Mouse (Mus musculus) MEL (cell line): Measurements from ENCODE around the gene Itga5. TPM values are rescaled to one million over a fixed set of nuclear protein-coding genes. Genes with fewer than 3 reads are reported as not detected.

ENCODE experiments used
- DNase-seq: peaks from one replicate; pipeline ENCODE4 v3.0.0; 2011; ENCODE audit warnings: low read depth, low spot score
- H3K27ac ChIP-seq: 2 replicates; pipeline ENCODE4 v1.5.1; 2012; ENCODE audit warnings: low read depth, mild to moderate bottlenecking, control low read depth, low read length, moderate library complexity; ENCODE audit not compliant: control insufficient read depth
- H3K27me3 ChIP-seq, 2 experiments: fragments of 150-350 bp in 1 of 2; sonication (generic) in 1 of 2; 2 replicates each; pipeline ENCODE4 v1.6.1; 2012; ENCODE audit warnings: low read length in 2 of 2, mild to moderate bottlenecking in 2 of 2, improper control_type of control experiment in 1 of 2, moderate library complexity in 1 of 2; ENCODE audit not compliant: insufficient read depth in 2 of 2, control insufficient read depth in 1 of 2
- H3K36me3 ChIP-seq, 2 experiments: 2 replicates each; pipeline ENCODE4 v1.6.1; 2012 to 2014; ENCODE audit warnings: low read length in 2 of 2, improper control_type of control experiment in 1 of 2, inconsistent platforms in 1 of 2, mild to moderate bottlenecking in 1 of 2; ENCODE audit not compliant: insufficient read depth in 2 of 2, control insufficient read depth in 1 of 2
- H3K4me1 ChIP-seq, 2 experiments: fragments of 150-350 bp in 1 of 2; sonication (generic) in 1 of 2; 2 replicates each; pipeline ENCODE4 v1.6.1; 2012; ENCODE audit warnings: low read length in 2 of 2, improper control_type of control experiment in 1 of 2, mild to moderate bottlenecking in 1 of 2; ENCODE audit not compliant: insufficient read depth in 2 of 2, control insufficient read depth in 1 of 2
- H3K4me3 ChIP-seq, 2 experiments: fragments of 150-350 bp in 1 of 2; sonication (generic) in 1 of 2; 2 replicates each; pipeline ENCODE4 v1.5.1; 2012; ENCODE audit warnings: low read depth in 2 of 2, low read length in 2 of 2, mild to moderate bottlenecking in 2 of 2, moderate library complexity in 2 of 2, control low read depth in 1 of 2, improper control_type of control experiment in 1 of 2; ENCODE audit not compliant: control insufficient read depth in 1 of 2, insufficient read depth in 1 of 2
- H3K79me2 ChIP-seq: 2 replicates; pipeline ENCODE4 v1.6.1; 2012; ENCODE audit warnings: mild to moderate bottlenecking, low read length, moderate library complexity; ENCODE audit not compliant: control insufficient read depth, poor library complexity, insufficient read depth
- H3K9ac ChIP-seq: 2 replicates; pipeline ENCODE4 v1.6.1; 2012; ENCODE audit warnings: low read depth, mild to moderate bottlenecking, control low read depth, low read length, moderate library complexity; ENCODE audit not compliant: control insufficient read depth, poor library complexity, severe bottlenecking
- H3K9me3 ChIP-seq: fragments of 150-350 bp; sonication (generic); replicated peaks from 2 replicates; pipeline ENCODE4 v1.6.1; 2012; ENCODE audit warnings: mild to moderate bottlenecking, low read length, improper control_type of control experiment, moderate library complexity; ENCODE audit not compliant: insufficient read depth
- CTCF ChIP-seq, 3 experiments: IDR thresholded peaks in 2 of 3; conservative IDR thresholded peaks in 1 of 3; 2 replicates each; pipeline ENCODE4 v1.5.1; 2011 to 2012; ENCODE audit warnings: low read length in 3 of 3, low read depth in 2 of 3, mild to moderate bottlenecking in 2 of 3, improper control_type of control experiment in 1 of 3, inconsistent platforms in 1 of 3, mixed read lengths in 1 of 3, moderate library complexity in 1 of 3; ENCODE audit not compliant: control insufficient read depth in 1 of 3, insufficient read depth in 1 of 3, poor library complexity in 1 of 3, severe bottlenecking in 1 of 3
- E2F4 ChIP-seq: IDR thresholded peaks from 2 replicates; pipeline ENCODE4 v1.6.1; 2011; ENCODE audit warnings: low read depth, low read length, improper control_type of control experiment, borderline replicate concordance
- ELF1 ChIP-seq: IDR thresholded peaks from 2 replicates; pipeline ENCODE4 v1.6.1; 2014; ENCODE audit warnings: low read depth, mild to moderate bottlenecking, inconsistent platforms, low read length, improper control_type of control experiment, moderate library complexity
- ETS1 ChIP-seq: IDR thresholded peaks from 2 replicates; pipeline ENCODE4 v1.6.1; 2012; ENCODE audit warnings: low read depth, mild to moderate bottlenecking, inconsistent platforms, low read length, improper control_type of control experiment, moderate library complexity
- GABPA ChIP-seq: IDR thresholded peaks from 2 replicates; pipeline ENCODE4 v1.6.1; 2012; ENCODE audit warnings: low read depth, mild to moderate bottlenecking, inconsistent platforms, low read length, improper control_type of control experiment, moderate library complexity
- HCFC1 ChIP-seq: IDR thresholded peaks from 2 replicates; pipeline ENCODE4 v1.6.1; 2012; ENCODE audit warnings: low read depth, mild to moderate bottlenecking, inconsistent platforms, low read length, improper control_type of control experiment, moderate library complexity
- JUND ChIP-seq: IDR thresholded peaks from 2 replicates; pipeline ENCODE4 v1.6.1; 2011; ENCODE audit warnings: low read depth, mild to moderate bottlenecking, improper control_type of control experiment, low read length
- KAT2A ChIP-seq: conservative IDR thresholded peaks from 2 replicates; pipeline ENCODE4 v1.6.1; 2012; ENCODE audit warnings: low read depth, low read length, improper control_type of control experiment, inconsistent platforms
- MAFK ChIP-seq: IDR thresholded peaks from 2 replicates; pipeline ENCODE4 v1.6.1; 2011; ENCODE audit warnings: low read depth, mild to moderate bottlenecking, low read length, improper control_type of control experiment, borderline replicate concordance
- MAX ChIP-seq: IDR thresholded peaks from 2 replicates; pipeline ENCODE4 v1.6.1; 2011; ENCODE audit warnings: low read length, improper control_type of control experiment
- MEF2A ChIP-seq: IDR thresholded peaks from 2 replicates; pipeline ENCODE4 v1.6.1; 2014; ENCODE audit warnings: low read depth, mild to moderate bottlenecking, inconsistent platforms, low read length, improper control_type of control experiment; ENCODE audit not compliant: poor library complexity, insufficient replicate concordance, severe bottlenecking; ENCODE audit errors: extremely low read depth
- NRF1 ChIP-seq: IDR thresholded peaks from 2 replicates; pipeline ENCODE4 v1.6.1; 2014; ENCODE audit warnings: low read depth, mild to moderate bottlenecking, inconsistent platforms, low read length, improper control_type of control experiment, moderate library complexity; ENCODE audit not compliant: poor library complexity, insufficient read depth, severe bottlenecking
- POLR2A ChIP-seq, 2 experiments: IDR thresholded peaks; 2 replicates each; pipeline ENCODE4 v1.6.1; 2011 to 2012; ENCODE audit warnings: low read length in 2 of 2, mild to moderate bottlenecking in 2 of 2, control low read depth in 1 of 2, improper control_type of control experiment in 1 of 2, low read depth in 1 of 2, moderate library complexity in 1 of 2; ENCODE audit not compliant: control insufficient read depth in 1 of 2, insufficient read depth in 1 of 2, poor library complexity in 1 of 2
- RCOR1 ChIP-seq: IDR thresholded peaks from 2 replicates; pipeline ENCODE4 v1.6.1; 2012; ENCODE audit warnings: low read depth, mild to moderate bottlenecking, inconsistent platforms, low read length, improper control_type of control experiment
- SIN3A ChIP-seq: IDR thresholded peaks from 2 replicates; pipeline ENCODE4 v1.6.1; 2012; ENCODE audit warnings: low read length, improper control_type of control experiment, inconsistent platforms
- SMC3 ChIP-seq: IDR thresholded peaks from 2 replicates; pipeline ENCODE4 v1.6.1; 2011; ENCODE audit warnings: low read depth, low read length, improper control_type of control experiment
- TBP ChIP-seq: IDR thresholded peaks from 2 replicates; pipeline ENCODE4 v1.8.0; 2011; ENCODE audit warnings: low read depth, low read length, improper control_type of control experiment
- UBTF ChIP-seq: IDR thresholded peaks from 2 replicates; pipeline ENCODE4 v1.6.1; 2012; ENCODE audit warnings: low read depth, mild to moderate bottlenecking, inconsistent platforms, low read length, improper control_type of control experiment, moderate library complexity, borderline replicate concordance; ENCODE audit not compliant: insufficient read depth
- USF1 ChIP-seq: IDR thresholded peaks from 2 replicates; pipeline ENCODE4 v1.6.1; 2014; ENCODE audit warnings: low read depth, mild to moderate bottlenecking, inconsistent platforms, low read length, improper control_type of control experiment, moderate library complexity
- ZNF384 ChIP-seq: IDR thresholded peaks from 2 replicates; pipeline ENCODE4 v1.6.1; 2012; ENCODE audit warnings: low read depth, mild to moderate bottlenecking, inconsistent platforms, low read length, improper control_type of control experiment
- polyA plus RNA-seq, 2 experiments: library from polyadenylated mRNA; stranded (reverse) in 1 of 2; unstranded in 1 of 2; fragments of >175 nt in 1 of 2; fragments of >200 nt in 1 of 2; gene quantifications; 2 replicates each; pipeline versions ENCODE4 v1.2.1 to v1.2.4; 2012; ENCODE audit warnings: low replicate concordance in 2 of 2, low read depth in 1 of 2; ENCODE audit not compliant: insufficient read length in 2 of 2, insufficient read depth in 1 of 2, missing spikeins in 1 of 2
- total RNA-seq: library from RNA; depleted of rRNA; stranded (reverse); fragments of 300-350 nt; gene quantifications from 2 replicates; pipeline ENCODE4 v1.2.3, GENCODE M21; 2012

Gene Itga5
- total and polyA plus RNA-seq, 3 experiments = 6.0 to 17.4 TPM; not detected in 1

DNA sequence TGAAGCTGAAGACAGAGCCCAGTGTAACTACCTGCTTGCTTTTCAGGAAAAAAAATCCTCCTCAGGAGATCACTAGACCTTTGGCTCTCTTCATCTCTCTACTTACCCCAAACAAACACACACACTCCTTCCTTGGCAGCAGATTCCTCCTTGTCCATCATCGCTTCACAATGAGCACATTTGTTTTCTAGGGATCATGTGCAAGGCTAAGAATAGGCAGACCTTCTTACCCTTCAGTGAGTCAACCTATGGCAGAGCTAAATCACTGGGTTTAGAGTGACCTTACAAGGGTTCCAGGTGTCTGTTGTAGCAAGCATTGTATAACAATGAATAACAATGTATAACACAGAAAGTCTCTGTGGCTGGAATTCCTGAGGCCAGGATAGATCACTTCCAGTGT is 5.2 kb upstream of the Itga5 start:
- 0 out of 2 replicates have a peak, but pooled peaks cover 1% of the 10 kb centered on the region for H3K79me2 ChIP-seq
- H3K9me3 ChIP-seq = no peaks in the 10 kb centered on the region
- no peak overlapping the region for H3K4me3 ChIP-seq
- peaks cover 4 to 18% of the 10 kb centered on the region in 2 experiments; a peak in 3 of 4 replicates for H3K4me1 ChIP-seq
- no peak overlapping the region for H3K9ac ChIP-seq
- peaks cover 0 to 8% of the 10 kb centered on the region in 2 experiments; a peak in 2 of 4 replicates for H3K36me3 ChIP-seq
- H3K27ac ChIP-seq = no peak overlapping the region
- DNase-seq = no peak
- TF ChIP-seq MEF2A (no peak), GABPA (no peak), USF1 (no peak), UBTF (no peak), KAT2A (no peak), HCFC1 (no peak), ETS1 (no peak), CTCF (IDR thresholded peaks at IDR 0.05 in 2 of 3, conservative IDR thresholded peaks at IDR 0.05 in 1 of 3; ENCODE audit: control insufficient read depth in 1 of 3, insufficient read depth in 1 of 3, low read depth in 2 of 3, low read length in 3 of 3, poor library complexity in 1 of 3, severe bottlenecking in 1 of 3) (no peak), POLR2A (IDR thresholded peaks at IDR 0.05; ENCODE audit: control insufficient read depth in 1 of 2, insufficient read depth in 1 of 2, low read depth in 1 of 2, low read length in 2 of 2, poor library complexity in 1 of 2) (no peak), E2F4 (no peak), TBP (no peak), SIN3A (no peak), SMC3 (no peak), MAX (no peak)
- no peaks in the 10 kb centered on the region for H3K27me3 ChIP-seq

DNA sequence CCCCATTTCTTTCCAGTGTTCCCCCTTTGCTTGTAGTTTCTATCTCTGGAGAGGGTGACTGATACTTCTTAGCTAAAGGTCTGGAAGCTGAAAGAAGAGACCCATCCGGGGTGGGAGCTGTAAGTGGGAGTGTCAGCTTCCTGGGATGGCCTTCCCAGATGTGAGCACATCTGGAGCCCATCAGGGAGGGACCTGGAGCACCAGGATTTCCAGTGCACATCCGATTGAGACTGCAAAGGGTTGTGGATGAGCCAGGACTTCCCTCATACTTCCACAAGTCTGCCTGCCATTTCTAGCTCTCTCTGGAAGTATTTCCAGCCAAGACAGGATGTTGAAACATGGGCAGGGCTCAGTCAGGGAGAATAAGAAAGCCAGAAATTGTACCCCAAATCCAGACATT is 4.6 kb upstream of the Itga5 start:
- peaks cover 0 to 8% of the 10 kb centered on the region in 2 experiments; a peak in 2 of 4 replicates for H3K36me3 ChIP-seq
- no peak overlapping the region for H3K27ac ChIP-seq
- peaks cover 4 to 18% of the 10 kb centered on the region in 2 experiments; a peak in 3 of 4 replicates for H3K4me1 ChIP-seq
- no peak for DNase-seq
- H3K9me3 ChIP-seq = no peaks in the 10 kb centered on the region
- H3K79me2 ChIP-seq = peaks cover 4% of the 10 kb centered on the region
- no peak overlapping the region for H3K9ac ChIP-seq
- H3K4me3 ChIP-seq = no peak overlapping the region
- no peak for TF ChIP-seq SIN3A
- TF ChIP-seq NRF1 = no peak
- no peak for TF ChIP-seq RCOR1
- no peak for TF ChIP-seq ELF1
- no peak for TF ChIP-seq ETS1
- TF ChIP-seq JUND = no peak
- TF ChIP-seq ZNF384 = no peak
- no peak for TF ChIP-seq E2F4
- no peak for TF ChIP-seq MAFK
- no peaks in the 10 kb centered on the region for H3K27me3 ChIP-seq
